ENCODE assay signal across 28 mouse cellular contexts in genomic region chr11:117854241-117854640, GRCm38 (mm10). TPM values are rescaled to one million over a fixed set of nuclear protein-coding genes. Genes with fewer than 3 reads are reported as not detected.
DNase-seq lines count a peak whose midpoint lies in the region; ATAC-seq and TF ChIP-seq lines count a peak whose summit lies in the region.
"Had no signal": no experiment of that assay in that cellular context is flagged by ENCODE, and none has a peak within 500 bp of the region (broad histone marks: within the 10 kb centered on the region; RNA-seq: fewer than 3 reads in every experiment).

No protein-coding gene starts in this region.

- H3K4me2 ChIP-seq in kidney, embryonic 15.5 days = no peak overlapping the region
- no peak overlapping the region for H3K4me2 ChIP-seq in liver, embryonic 12.5 days

- no peak for ATAC-seq in kidney, embryonic 15.5 days (replicated peaks; ENCODE audit: low FRiP score)
- no peak for ATAC-seq in liver, embryonic 12.5 days
- ATAC-seq: activated CD4-positive, CD25-positive, alpha-beta regulatory T cell, adult 4 months; CD4-positive, CD25-positive, alpha-beta regulatory T cell, adult 4 months; Patski had no signal

- no peaks in the 10 kb centered on the region for H3K9me3 ChIP-seq in ES-E14 (ENCODE audit: control insufficient read depth, insufficient read depth, low read depth, low read length)
- no peaks in the 10 kb centered on the region for H3K9me3 ChIP-seq in kidney, embryonic 15.5 days (replicated peaks)
- H3K9me3 ChIP-seq in liver, embryonic 12.5 days (replicated peaks) = no peaks in the 10 kb centered on the region; the same call in 1 of the 2 replicates

- in situ Hi-C loops in ES-E14 (cut with MboI; ENCODE audit: low sequenced_read_pairs in 2 of 2, unreplicated experiment in 2 of 2) = loop anchor here in 1 of 2 experiments (25.0 kb wide), 1 partner anchor 383 kb away; the partner anchor contains the start of gene Cyth1

- H3K27me3 ChIP-seq in kidney, embryonic 15.5 days = peaks cover 10% of the 10 kb centered on the region
- peaks cover 12% of the 10 kb centered on the region for H3K27me3 ChIP-seq in liver, embryonic 12.5 days (replicated peaks)
- H3K27me3 ChIP-seq: CH12.LX, Patski had no signal

- H3K4me3 ChIP-seq in ES-E14 (ENCODE audit: insufficient read depth in 1 of 2, low read depth in 1 of 2, low read length in 2 of 2, poor library complexity in 1 of 2, severe bottlenecking in 1 of 2) = no peak overlapping the region
- H3K4me3 ChIP-seq in kidney, embryonic 15.5 days (replicated peaks) = no peak overlapping the region
- H3K4me3 ChIP-seq in liver, embryonic 12.5 days = no peak overlapping the region

- peaks cover 51% of the 10 kb centered on the region for H3K36me3 ChIP-seq in ES-E14 (ENCODE audit: control insufficient read depth, insufficient read depth, low read length, poor library complexity, severe bottlenecking)
- peaks cover 64% of the 10 kb centered on the region for H3K36me3 ChIP-seq in kidney, embryonic 15.5 days
- peaks cover 84% of the 10 kb centered on the region for H3K36me3 ChIP-seq in liver, embryonic 12.5 days

- DNase-seq in ES-CJ7 (ENCODE audit: low read depth, low spot score) = peak; percentile 85
- no peak for DNase-seq in ES-E14 (ENCODE audit: low read depth, low spot score)
- DNase-seq in R1 (ENCODE audit: low read depth, low spot score) = peak; percentile 92
- peak; percentile 91 for DNase-seq in ZHBTc4 (ENCODE audit: low read depth, low spot score)
- no peak for DNase-seq in heart, postnatal 4 days
- DNase-seq in natural killer cell, adult 2 months (ENCODE audit: low spot score in 2 of 2) = no peak
- DNase-seq: adrenal gland, adult 2 months; adrenal gland, adult 8-10 months; adrenal gland, postnatal 10 days; adrenal gland, postnatal 14 days; adrenal gland, postnatal 25 days; adrenal gland, postnatal 36 days; B cell, adult 2 months; cerebellum, adult 11 months; cerebellum, adult 11-12 months; cerebellum, adult 18-20 months; cerebellum, adult 2 months; cerebellum, adult 8-10 months; cerebellum, adult 9-10 months had no signal

- H3K4me1 ChIP-seq in ES-E14 (ENCODE audit: control insufficient read depth in 2 of 2, insufficient read depth in 2 of 2, low read length in 2 of 2, poor library complexity in 1 of 2) = peaks cover 0 to 14% of the 10 kb centered on the region in 2 experiments; a peak in 1 of 4 replicates
- H3K4me1 ChIP-seq in kidney, embryonic 15.5 days = peaks cover 17% of the 10 kb centered on the region
- peaks cover 24% of the 10 kb centered on the region for H3K4me1 ChIP-seq in liver, embryonic 12.5 days

- H3K9ac ChIP-seq in ES-E14 (ENCODE audit: insufficient read depth, low read depth, low read length, poor library complexity, severe bottlenecking) = no peak overlapping the region; the same call in 1 of the 2 replicates
- H3K9ac ChIP-seq in kidney, embryonic 15.5 days = no peak overlapping the region
- H3K9ac ChIP-seq in liver, embryonic 12.5 days = no peak overlapping the region

- WGBS in kidney, embryonic 15.5 days = 92% methylated on average over 9 of the region's 9 CpGs
- WGBS in liver, embryonic 12.5 days (ENCODE audit: insufficient replicate concordance) = 86% methylated on average over 9 of the region's 9 CpGs

- H3K27ac ChIP-seq in ES-E14 (ENCODE audit: insufficient read depth, low read depth, low read length, poor library complexity, severe bottlenecking) = no peak overlapping the region
- H3K27ac ChIP-seq in kidney, embryonic 15.5 days = no peak overlapping the region
- H3K27ac ChIP-seq in liver, embryonic 12.5 days = no peak overlapping the region

TF ChIP-seq in ES-E14, 5 proteins besides CTCF, POLR2A, EP300 and RAD21:
- no peak for TF ChIP-seq ZNF384 (IDR thresholded peaks at IDR 0.05; ENCODE audit: low read depth, low read length)
- no peak for TF ChIP-seq MAFK (IDR thresholded peaks at IDR 0.05; ENCODE audit: insufficient read depth, low read depth, low read length)
- TF ChIP-seq CHD2 (IDR thresholded peaks at IDR 0.05; ENCODE audit: low read depth, low read length) = peak; percentile 25; the same call in 1 of the 2 replicates
- no peak for TF ChIP-seq ZC3H11A (IDR thresholded peaks at IDR 0.05; ENCODE audit: borderline replicate concordance, low read depth, low read length)
- no peak for TF ChIP-seq HCFC1 (IDR thresholded peaks at IDR 0.05; ENCODE audit: borderline replicate concordance, insufficient read depth, low read length)

RNA-seq across cellular contexts. Expression of gene Birc5, which starts 5.2 kb away (rescaled TPM):
- 125 and 166 TPM in 2 replicates for total RNA-seq in ES-E14 (2012; rRNA removed)
- total RNA-seq in heart, postnatal 4 days (2021) = 10 to 100 TPM; 63.1 to 69.1 TPM
- 310 and 329 TPM in 2 replicates for polyA plus RNA-seq in kidney, embryonic 15.5 days (2015; fragmentation: Nextera tagmentation; extraction: Ambion mirVana)
- polyA plus RNA-seq in liver, embryonic 12.5 days (2016; fragmentation: Nextera tagmentation; extraction: Ambion mirVana) = 370 and 373 TPM in 2 replicates

RNA-seq across cellular contexts. Expression of gene Tmem235, which starts 6.3 kb away (rescaled TPM):
- total RNA-seq in ES-E14 (2012; rRNA removed) = 0.36 and 0.58 TPM in 2 replicates
- under 1 TPM in 1 of 2 experiments, not detected in 1; 0.18 TPM for total RNA-seq in heart, postnatal 4 days (2021)
- not detected in 2 replicates for polyA plus RNA-seq in kidney, embryonic 15.5 days (2015; fragmentation: Nextera tagmentation; extraction: Ambion mirVana)
- polyA plus RNA-seq in liver, embryonic 12.5 days (2016; fragmentation: Nextera tagmentation; extraction: Ambion mirVana) = not detected in 2 replicates
- total RNA-seq: adrenal gland, adult 18-20 months; adrenal gland, adult 2 months; adrenal gland, adult 8-10 months; adrenal gland, postnatal 10 days; adrenal gland, postnatal 14 days; adrenal gland, postnatal 25 days; adrenal gland, postnatal 36 days; adrenal gland, postnatal 4 days; CH12.LX; G1E had no signal
- polyA plus RNA-seq: activated CD4-positive, CD25-positive, alpha-beta regulatory T cell, adult 4 months; adrenal gland, adult 2 months; CD4-positive, CD25-positive, alpha-beta regulatory T cell, adult 4 months; G1E had no signal

RNA-seq across cellular contexts. Expression of gene Tha1, which starts 19.0 kb away (rescaled TPM):
- 1.2 and 3.1 TPM in 2 replicates for total RNA-seq in ES-E14 (2012; rRNA removed)
- 1 to 10 TPM; 3.3 to 4.0 TPM for total RNA-seq in heart, postnatal 4 days (2021)
- polyA plus RNA-seq in kidney, embryonic 15.5 days (2015; fragmentation: Nextera tagmentation; extraction: Ambion mirVana) = 5.3 TPM in 2 replicates
- polyA plus RNA-seq in liver, embryonic 12.5 days (2016; fragmentation: Nextera tagmentation; extraction: Ambion mirVana) = 1.7 TPM in 2 replicates
- total RNA-seq: CH12.LX, G1E had no signal
- polyA plus RNA-seq: G1E had no signal

RNA-seq across cellular contexts. Expression of gene Tk1, which starts 28.3 kb away (rescaled TPM):
- total RNA-seq in ES-E14 (2012; rRNA removed) = 77.5 and 89.3 TPM in 2 replicates
- total RNA-seq in heart, postnatal 4 days (2021) = 10 to 100 TPM; 93.1 to 99.2 TPM
- 127 and 128 TPM in 2 replicates for polyA plus RNA-seq in kidney, embryonic 15.5 days (2015; fragmentation: Nextera tagmentation; extraction: Ambion mirVana)
- 145 and 152 TPM in 2 replicates for polyA plus RNA-seq in liver, embryonic 12.5 days (2016; fragmentation: Nextera tagmentation; extraction: Ambion mirVana)

RNA-seq across cellular contexts. Expression of gene Afmid, which starts 28.5 kb away (rescaled TPM):
- 1.8 and 2.4 TPM in 2 replicates for total RNA-seq in ES-E14 (2012; rRNA removed)
- total RNA-seq in heart, postnatal 4 days (2021) = 10 to 100 TPM; 15.3 to 15.5 TPM
- polyA plus RNA-seq in kidney, embryonic 15.5 days (2015; fragmentation: Nextera tagmentation; extraction: Ambion mirVana) = 3.9 and 6.7 TPM in 2 replicates
- polyA plus RNA-seq in liver, embryonic 12.5 days (2016; fragmentation: Nextera tagmentation; extraction: Ambion mirVana) = 6.7 TPM in 2 replicates

Comparison
In these comparisons a context has a peak if more than half of its experiments do, and no peak if none do; other contexts are left out.
1. DNase-seq: peak in ES-CJ7 (single experiment), R1 (single experiment) and ZHBTc4 (single experiment); none in ES-E14 (single experiment), heart, postnatal 4 days (single experiment) and natural killer cell, adult 2 months (0 of 2).